Mouse (Mus musculus): ENCODE data around the gene Ralb.
A peak's percentile ranks its signal among the peaks of the same experiment; 100 is the strongest.

The Ralb gene

DNA sequence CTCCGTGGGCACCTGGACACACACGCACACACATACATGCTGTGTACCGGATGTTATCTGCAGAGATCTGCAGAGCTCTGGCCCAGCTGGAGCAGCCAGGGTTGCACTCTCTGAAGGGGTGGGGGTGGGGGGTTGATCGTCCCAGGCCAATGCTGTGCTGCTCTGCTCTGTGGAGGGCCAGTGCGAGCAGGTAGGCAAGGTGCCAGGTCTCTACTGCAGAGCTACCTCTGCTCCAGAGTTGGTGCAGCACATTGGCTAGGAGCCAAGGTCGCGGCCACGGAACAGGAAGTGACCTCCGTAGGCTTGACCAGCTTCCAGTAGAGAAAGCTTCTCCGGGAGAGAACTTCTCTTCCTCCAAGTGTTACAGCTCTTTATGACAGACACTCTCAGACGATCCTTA, 12.5 kb downstream of the Ralb start:
- no peak for DNase-seq

DNA sequence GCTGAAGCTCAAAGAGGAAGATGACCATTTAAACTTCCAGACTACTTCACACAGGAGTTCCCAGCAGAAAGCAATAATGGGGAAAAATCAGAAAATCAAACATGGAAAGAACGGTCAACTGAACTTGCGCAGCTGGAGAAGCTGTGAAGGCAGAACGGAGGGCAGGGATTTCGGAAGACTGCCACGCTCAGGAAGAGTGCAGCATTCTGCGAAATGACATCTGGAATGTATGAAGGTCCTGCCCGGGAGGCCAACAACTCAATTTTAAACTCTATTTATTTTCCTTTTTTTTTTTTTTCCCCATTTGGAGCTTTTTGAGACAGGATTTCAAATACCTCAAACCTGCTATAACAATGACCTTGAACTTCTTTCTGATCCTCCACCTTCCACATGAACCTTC, 13.8 kb downstream of the Ralb start:
- no peak for DNase-seq

DNA sequence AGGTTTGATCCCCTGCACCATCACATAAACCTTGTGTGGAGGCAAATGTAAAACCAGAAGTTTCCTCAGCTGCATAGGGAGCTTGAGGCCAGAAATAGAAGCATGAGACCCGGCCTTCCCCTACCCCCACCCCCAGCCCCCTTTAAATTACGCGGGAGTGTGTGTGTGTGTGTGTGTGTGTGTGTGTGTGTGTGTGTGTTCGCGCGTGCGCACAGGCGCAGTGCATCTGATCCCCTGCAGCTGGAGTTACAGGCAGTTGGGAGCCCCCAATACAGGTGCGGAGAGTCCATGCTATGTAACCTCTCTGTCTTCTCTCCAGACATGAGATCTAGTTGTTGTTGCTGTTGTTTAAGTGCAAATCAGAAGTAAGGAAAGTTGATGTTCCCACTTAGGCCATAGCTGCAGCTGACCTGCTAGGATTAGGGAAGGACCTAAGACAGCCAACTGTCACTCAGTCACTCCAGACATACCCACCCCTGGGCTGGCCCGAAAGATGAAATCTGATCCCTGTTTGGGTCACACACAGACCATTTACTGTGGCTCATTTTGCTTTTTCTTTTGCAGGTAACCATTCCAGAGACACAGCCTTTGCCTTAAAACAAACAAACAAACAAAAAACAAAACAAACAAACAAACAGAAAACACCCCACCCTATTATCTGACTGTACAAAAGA, 16.5 kb downstream of the Ralb start:
- no peak for DNase-seq

DNA sequence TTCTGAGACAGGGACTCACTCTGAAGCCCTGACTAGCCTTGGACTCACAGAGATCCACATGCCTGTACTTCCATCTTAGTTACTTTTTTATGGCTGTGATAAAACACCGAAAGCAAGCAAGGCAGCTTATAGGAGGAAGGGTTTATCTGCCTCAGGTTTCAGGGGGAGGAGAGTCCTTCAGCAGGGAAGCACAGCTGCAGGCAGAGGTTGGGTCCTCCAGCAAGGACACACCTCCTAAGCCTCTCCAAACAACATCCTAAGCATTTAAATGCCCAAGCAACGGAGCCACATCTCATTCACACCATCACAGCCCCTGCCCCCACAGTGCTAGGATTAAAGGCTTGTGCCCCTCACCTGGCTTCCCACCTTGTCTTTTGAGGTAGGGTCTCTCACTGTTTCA, 18.8 kb downstream of the Ralb start:
- no peak for DNase-seq

DNA sequence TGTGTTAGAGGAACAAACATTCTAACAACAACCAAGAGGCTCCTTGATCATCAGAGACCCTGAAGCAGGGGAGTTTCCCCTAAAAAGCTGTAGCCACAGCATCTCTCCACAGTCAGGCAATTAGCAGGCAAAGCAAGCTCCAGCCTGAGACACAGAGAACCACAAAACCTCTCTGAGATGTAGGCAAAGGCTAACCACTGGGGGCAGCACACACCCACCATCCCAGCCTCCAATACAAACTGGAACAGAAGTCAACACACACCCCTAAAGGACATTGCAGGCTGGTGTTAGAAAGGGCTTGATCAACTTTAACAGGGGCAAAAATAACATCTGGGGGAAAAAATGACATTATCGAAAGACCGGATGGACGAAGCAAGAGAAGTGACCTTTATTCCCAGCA, 20.1 kb downstream of the Ralb start:
- DNase-seq: no peak

DNA sequence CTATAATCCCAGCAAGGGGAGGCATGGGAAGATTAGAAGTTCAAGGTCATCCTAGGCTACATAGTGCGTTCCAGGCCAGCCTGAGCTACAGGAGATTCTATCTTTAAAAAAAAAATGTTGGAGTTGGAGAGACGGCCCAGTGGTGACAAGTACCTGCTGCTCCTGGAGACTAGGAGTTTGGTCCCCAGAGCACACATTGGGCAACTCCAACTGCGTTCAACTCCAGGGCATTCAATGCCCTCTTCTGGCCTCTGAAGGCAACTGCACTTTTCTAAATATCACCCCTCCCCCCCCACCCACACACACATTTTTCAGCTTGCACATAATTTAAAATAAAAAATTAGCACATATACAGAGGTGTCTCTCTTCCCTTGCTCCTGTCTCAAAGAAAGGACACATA, 21.7 kb downstream of the Ralb start:
- no peak for DNase-seq

DNA sequence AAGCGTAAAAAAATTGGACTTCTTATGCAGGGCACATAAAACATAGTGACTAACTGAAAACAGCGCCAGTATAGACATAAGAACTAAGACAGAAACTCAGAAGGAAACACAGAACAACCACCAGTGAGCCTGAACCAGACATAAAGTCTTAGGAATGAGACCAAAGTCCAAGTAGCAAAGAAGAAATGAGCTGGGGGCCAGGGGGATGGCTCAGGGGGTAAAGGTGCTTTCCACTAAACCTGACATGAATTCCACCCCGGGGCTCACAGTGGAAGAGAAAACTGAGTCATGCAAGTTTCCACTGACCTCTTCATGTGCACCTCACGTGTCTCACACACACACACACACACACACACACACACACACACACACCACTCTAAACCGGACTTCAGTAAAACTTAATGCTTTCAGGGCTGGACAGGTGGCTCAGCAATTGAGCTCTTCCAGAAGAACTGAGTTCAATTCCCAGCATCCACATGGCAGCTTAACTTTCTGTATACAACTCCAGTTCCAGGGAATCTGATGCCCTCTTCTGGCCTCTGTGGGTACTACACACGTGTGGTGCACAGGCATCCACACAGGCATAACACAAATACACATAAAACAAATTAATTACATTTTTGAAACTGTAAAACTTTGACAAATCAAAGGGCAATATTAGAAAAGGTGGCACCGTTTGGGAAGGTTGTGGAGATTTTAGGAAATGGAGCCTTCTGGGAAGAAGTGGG, 23.2 kb downstream of the Ralb start:
- DNase-seq: no peak

DNA sequence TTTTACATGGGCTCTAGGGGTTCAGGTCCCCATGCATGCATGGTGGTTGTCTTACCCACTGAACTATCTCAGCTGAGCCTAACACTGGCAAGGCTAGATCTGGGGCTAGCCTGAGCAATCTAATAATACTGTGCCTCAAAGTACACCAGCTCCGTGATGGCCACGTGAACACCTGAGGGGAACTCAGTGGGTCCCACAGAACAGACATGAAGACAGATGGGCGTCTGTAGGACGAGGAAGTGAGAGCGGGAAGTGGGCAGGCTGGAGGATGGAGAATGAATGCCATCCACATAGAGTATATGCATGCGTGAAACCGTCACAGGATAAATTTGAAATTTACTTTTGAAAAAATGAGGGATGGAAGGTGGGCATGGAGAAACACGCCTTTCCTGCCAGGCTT, 23.9 kb downstream of the Ralb start:
- no peak for DNase-seq

DNA sequence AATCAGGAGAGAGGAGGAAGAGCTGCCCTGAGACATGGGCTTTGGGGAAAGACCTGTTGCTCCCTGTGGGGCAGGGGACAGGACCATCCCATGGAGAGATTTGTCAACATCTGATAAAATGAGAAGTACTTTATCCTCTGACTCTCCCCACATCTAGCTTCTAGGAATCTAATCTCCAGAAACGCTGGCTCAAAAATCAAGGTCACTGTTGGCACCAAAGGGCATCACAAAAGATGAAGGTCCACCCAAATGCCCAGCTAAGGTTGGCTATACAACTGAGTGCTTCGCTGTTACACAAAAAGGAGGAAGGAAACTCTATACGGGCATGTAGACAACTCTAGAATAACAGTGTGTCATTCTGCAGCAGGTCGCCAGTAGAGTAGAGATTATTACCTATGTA, 25.0 kb downstream of the Ralb start:
- no peak for DNase-seq

DNA sequence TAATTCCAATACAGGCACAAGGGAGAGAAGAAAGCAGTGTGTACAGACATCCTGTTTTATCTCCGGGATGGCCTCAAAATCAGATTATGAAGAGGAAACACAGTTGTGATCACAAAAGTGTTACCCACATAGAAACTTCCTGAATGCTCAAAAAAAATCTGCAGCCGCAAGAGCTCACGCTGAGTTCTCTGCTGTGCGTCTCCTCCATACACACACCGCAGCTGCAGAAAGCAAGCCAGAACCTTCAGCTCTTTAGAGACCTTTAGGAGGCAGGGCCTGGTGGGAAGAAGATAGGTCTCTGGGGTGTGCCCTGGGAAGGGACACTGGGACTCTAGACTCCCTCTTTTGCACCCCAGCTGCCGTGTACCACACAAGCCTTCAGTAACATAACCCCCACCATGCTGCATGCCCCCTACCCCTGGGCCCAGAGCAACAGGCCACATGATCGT, 27.7 kb downstream of the Ralb start:
- DNase-seq: no peak

DNA sequence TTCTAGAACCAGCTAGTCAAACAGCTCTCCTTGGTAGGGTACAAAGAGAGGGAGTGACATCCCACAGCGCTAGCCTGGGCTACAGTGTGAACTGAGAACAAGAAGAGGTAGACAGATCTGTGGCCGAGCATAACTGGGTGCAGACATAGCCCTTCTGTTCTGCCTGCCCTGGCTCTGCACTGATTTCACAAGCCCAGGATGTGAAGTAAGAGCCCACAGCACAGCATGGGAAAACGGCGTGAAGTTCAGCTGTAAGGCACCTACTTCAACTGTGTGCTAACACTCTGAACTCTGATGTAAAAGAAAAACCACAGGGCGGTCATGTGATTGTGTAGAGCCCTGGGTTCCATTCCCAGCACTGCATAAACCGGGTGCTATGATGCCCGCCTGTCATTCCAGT, 29.9 kb downstream of the Ralb start:
- DNase-seq: no peak

DNA sequence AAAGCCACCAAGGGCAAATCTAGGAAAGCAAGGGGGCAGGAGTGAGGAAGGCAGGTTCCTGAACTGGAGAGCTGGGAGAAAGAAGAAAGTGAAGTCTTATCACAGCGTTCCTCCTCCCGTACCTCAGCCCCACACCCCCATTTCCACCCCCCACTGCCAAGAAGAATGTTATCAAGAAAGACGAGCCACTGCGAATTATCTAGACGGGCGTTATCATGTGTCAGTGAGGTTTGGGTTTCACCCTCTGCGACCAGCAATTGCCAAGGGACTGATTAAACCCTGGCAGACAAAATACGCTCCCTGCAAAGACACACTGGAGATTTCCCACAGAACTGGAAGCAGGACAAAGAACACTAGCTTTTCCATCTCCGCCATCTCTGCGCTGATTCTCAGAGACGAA, 31.9 kb downstream of the Ralb start:
- DNase-seq: no peak

DNA sequence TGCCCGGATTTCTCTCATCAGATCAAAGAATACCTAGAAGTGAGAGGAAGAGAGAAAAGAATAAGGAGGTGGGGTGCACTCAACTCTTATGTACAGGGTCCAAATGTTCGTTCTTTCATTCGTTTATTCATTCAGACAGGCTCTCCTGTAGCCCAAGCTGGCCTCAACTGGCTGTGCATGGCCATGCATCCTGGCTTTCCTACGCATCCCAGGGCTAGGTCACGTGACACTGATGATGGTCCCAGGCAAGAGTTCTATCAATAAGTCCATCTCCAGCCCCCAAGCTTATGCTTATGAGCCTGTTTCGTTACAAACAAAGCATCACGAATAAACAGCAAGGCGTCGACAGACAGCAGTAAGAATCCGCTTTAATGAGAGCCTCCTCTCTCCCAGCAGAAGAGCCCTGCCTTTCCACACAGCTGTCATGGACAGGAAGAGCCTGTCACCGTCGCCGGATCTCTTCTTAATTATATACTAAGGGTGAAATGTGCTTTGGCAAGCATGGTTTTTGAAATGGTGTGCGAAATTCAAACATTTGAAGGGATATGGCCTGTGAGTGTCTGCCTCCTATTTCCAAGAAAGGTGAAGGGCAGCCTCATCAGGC, 32.7 kb downstream of the Ralb start:
- DNase-seq: no peak

DNA sequence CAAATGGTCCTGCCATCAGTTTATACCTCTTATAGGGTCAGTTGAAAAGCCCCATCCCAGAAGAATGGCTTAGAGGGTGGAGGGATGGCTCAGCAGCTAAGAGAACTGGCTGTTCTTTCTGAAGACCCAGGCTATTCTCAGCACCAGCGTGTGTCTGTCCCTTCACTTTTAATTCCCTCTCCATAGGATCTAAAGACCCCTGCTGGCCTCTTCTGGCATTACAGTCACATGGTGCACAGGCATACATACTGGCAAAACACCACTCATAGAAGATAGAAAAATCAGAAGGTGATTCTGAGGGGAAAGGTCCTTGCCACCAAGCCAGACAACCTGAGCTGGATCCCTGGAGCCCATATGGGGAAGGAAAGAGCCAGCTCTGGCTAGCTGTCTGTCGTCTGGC, 41.2 kb downstream of the Ralb start:
- no peak for DNase-seq

DNA sequence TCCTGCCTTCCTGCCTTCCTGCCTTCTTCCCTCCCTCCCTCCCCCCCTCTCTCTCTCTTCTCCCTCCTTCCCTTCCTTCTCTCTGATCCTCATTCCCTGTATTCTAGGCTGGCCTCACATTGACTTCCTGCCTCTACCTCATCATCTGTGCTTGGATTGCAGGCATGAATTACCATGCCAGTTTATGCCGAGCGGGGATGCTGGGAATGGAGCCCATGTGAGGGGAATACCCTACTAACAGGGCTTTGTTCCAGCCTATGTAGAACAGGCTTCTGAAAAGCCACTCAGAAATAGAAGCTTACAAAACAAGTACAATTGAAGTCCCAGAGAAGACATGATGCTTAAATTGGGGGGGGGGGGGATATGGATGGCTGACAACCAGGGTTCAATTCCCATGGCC, 44.5 kb downstream of the Ralb start:
- no peak for DNase-seq

DNA sequence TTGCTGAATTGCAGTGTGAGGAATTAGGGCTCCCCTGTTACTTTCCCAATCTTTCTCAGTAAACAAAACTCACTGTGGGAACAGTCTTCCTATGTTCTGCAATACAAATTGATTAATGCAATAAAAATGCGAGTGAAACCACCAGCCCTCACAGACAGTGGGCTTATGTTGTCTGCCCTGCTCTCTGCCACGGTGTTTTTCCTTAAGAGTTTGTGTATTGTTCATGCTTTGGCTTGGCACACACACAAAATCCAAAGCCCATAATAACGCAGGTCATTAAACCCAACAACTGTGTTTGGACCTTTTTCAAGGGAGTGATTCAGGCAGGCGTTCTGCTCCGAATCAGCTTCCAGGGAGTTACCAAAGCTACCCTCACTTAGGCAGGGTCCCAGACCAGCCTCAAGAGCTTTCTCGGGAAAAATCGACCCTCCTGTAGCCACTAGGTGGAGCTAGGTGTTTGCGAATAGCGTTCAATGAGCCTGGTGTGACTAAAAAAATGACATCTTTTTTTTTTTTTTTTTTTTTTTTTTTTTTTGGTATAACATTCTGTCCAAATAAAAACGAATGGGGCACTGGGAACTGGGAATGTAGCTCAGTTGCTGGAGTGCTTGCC, 46.5 kb downstream of the Ralb start:
- DNase-seq: peak; percentile 35

DNA sequence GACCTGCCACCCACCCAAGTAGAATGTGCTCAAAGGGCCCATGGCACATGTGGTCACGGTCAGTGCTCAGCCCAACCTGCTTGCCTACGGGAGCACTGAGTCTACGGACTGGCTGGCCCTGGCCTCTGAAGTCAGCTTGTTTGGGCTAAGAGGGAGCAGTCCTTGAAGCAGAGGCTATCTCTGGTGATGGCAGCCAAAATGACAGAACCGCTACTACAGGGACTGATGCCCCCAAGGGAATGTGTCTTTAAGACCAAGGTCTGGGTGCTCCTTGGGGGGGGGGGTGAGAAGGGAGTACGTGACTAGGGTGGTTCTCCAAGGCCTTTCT, 47.1 kb downstream of the Ralb start:
- no peak for DNase-seq

DNA sequence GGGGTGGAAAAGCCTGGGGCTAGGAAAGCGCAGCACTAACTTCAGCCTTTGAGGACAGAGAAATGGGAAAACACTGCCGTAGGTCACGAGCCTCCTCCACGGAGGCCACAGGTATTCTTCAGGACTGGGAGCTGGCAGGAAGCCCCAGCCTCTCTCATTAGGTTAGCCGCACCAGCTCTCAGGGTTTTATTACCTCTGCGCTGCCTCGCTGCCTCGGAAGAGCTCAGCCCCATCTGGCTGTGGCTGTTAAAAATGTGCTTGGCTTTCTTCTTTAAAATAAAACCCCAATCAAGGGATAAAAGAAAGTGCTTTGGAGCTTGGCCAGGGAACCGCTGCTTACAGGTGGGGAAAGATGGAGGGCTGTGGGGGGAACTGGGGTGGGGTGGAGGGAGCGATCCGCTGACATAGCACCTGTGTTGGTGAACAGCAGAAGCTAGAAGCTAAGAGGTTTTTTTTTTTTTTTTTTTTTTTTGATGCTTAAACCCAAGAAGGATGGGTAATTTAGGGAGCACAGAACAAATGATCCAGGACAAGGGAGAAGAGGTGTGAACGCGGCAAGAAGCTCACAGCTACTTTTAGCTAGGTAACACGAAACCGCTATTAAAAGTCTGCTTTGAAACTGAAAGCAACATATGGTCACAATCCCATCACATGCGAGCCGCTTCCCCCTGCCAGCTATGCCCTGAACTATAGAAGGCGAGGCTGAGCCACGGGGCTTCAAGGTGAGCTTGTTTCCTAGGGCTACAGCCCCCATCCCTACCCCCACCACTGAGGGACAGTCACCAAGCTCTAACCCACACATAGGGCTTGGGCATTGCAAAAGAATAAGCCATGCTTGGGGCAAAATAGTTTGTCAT, 47.7 kb downstream of the Ralb start:
- no peak for DNase-seq

DNA sequence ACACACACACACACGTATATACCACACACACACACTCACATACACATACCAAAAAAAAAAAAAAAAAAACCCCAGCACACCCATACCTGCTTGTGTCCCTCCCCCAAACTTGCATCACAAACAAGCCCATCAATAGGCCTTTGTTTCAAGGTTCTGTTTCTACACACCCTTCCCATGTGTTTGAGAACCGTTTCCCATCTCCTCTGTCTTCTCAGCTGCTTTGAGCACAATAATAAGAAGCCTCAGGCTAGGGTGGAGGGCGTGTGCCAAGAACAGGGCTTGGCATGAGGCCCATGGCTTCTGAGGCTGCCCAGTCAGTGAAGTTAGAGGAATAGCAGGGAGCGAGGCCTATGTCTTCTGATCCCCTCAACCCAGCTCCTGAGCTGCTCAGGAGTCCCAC, 50.9 kb downstream of the Ralb start:
- DNase-seq: peak; percentile 10

DNA sequence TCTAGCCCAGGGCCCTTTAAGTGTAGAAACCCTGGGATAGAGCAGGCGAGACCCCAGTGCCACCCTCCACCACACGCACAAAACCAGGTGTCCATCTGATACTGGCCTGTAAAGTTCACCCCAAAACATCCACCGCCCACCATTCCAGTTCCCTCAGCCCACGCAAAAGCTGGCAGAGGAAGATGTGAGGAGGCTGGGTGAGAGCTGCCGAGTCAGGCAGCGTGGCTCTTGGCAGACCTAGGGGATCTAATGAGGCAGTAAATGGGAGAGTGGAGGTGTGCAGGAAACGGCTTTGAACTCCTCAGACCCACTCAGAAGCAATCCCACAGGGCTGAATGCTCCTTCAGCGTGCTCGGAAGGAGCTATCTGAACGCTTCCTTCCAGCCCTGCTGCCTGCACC, 53.2 kb downstream of the Ralb start:
- no peak for DNase-seq

DNA sequence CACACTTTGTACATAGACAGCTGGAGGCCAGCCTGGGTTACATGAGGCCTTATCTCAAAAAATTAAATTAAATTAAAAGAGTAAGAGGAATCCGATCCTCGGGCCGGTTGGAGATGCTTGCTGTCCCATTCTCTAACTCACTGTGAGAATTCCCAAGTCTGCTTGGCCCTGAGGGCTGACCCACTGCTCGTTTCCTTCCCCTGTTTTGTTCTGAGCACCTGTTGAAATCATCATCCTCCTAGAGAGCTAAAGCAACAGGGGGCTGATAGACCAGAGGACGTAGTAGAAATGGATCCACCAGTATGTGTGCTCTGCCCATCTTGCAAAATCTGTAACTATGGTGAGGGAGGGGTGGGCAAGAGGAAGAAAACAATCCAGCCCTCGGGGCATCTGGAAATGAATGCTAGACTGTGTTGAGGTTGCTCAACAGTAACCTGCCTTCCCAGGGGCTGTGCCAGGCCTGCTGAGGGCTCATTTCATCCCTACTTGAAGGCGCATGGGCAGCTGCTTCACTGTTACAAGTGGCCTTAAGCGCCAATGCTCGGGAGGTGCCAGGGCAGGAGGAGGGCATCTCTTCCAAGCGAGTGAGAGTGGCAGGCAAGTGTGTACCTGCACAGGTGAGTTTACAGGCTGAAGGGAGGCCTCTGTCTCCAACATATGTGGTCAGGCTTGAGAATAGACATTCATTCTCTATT, 53.8 kb downstream of the Ralb start:
- DNase-seq: no peak

DNA sequence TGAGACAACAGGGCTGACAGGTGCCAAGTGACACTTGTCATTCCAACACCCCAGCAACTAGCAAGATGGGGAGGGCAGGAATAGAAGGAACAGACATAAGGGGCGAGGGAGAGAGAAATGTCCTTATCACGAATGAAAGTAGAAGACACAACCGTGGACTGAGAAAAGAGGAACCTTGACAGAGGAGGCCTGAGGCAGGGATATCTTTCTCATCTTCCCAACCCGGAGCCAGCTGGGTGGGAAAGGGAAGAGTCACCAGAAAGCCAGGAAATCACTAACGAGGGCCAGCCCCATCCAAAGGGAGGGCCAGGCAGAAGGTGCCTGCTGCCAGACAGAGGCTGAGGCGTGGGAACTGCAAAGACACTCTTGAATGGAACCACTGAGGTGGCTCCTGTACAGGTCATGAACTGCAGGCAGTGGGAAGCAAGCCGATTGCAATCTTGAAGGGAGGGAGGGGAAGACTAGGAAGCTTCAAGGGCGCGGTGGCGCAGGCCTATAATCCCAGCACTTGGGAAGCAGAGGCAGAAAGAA, 57.8 kb downstream of the Ralb start:
- DNase-seq: no peak
